Mouse (Mus musculus): ENCODE results near the gene Mycl. TPM values are rescaled to one million over a fixed set of nuclear protein-coding genes. Genes with fewer than 3 reads are reported as not detected.

The Mycl gene
- total RNA-seq, 2 experiments from 2014 or later = 7.3 to 9.9 TPM

DNA sequence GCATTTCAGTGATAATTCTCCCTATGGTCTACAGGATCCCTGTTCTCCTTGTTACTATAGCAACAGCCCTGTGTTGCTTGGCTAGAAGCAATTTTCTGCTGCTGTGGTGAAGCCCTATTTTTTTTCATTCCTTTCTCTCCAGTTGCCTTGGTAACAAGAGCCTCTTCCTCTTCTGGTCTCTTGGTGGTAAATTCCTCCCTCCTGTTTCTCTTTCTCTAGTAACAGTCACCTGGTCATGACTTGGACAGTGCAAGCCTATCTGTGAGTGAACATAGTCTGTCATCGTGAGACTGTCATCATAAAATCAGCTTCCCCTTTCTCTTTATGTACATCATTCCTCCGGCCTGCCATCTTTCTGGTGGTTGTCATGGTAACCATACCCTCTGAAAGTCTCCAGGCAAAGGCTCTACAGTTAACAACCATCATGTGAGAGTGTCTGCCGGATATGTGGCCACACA, 18.5 kb downstream of the Mycl start:
- peak; percentile 29 to 45 for DNase-seq (ENCODE audit: low spot score in 2 of 2)

DNA sequence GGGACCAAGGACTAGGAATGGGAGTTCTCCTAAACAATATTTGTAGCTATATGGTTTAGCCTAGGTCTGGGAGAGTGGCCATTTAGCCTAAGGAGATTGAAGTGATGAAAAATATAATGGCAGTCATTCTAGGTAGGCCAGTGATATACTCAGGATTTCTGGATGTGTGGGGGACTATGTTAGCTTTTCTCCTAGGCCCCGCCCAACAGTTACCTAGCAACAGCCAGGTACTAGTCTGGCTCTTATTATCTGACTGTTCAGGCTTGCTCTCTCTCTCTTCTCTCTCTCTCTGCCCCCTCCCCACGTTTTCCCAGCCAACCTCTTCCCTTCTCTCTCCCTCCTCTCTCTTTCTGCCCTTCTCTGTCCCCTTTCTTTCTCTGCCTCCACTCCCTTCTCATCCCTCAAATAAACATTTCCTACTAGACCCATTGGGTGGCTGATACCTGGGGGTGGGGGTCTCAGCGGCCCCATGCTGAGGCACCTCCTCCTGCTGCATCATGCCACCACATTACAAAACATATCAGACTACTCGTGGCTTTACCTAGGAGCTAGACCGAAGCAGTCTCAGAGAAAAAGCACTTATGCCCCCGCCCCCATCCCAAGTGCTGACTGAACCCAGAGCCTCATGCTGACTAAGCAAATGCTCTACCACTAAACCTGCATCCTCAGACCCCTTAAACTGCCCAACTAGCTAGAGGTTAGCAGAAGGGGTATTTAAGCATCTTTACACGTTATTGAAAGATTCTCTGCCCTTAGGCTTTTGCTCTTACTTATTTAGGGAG, 19.2 kb downstream of the Mycl start:
- no peak for DNase-seq (ENCODE audit: low spot score in 2 of 2)

DNA sequence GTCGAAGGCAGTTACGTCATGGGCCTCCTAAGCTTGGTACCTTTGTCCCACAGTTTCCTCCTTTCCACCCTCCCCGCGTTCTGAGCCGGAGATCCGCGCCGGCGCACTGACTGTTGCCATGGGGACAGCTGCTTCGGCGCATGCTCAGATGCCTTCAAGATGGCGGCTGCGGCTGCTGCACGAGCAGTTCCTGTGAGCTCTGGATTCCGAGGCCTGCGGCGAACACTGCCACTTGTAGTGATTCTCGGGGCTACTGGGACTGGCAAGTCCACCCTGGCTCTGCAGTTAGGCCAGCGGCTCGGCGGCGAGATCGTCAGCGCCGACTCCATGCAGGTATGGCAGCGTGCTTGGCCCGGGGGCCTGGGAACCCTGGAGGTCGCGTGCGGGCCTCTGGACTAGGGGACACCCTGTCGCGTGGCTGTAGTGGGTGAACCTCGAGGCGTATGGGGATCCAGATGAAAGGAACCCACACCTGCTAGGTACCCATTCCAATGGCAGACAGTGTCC, 21.1 kb downstream of the Mycl start, which contains the start of gene Trit1:
Gene Trit1 (plus strand): TSS at position 147 of the 507 bp plus-strand sequence.
- peak; percentile 96 for DNase-seq (ENCODE audit: low spot score in 2 of 2)

DNA sequence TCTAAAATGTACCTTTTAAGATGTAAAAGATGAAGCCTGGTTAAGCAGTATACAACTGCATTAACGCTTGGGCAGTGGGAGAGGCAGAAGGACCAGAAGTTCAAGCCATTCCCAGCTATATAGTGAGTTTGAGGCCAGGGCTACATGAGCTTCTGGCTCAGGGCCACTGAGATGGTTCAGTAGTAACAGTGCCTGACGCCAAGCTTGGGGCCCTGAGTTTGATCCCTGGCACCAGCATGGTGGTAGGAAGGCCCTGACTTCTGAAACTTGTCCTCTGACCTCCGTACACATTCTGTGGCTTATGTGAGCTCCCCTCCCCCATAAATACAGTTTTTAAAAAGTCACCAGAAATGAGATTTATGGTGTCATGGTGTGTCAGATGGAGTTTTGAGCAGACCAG, 26.1 kb downstream of the Mycl start:
- no peak for DNase-seq (ENCODE audit: low spot score in 2 of 2)

DNA sequence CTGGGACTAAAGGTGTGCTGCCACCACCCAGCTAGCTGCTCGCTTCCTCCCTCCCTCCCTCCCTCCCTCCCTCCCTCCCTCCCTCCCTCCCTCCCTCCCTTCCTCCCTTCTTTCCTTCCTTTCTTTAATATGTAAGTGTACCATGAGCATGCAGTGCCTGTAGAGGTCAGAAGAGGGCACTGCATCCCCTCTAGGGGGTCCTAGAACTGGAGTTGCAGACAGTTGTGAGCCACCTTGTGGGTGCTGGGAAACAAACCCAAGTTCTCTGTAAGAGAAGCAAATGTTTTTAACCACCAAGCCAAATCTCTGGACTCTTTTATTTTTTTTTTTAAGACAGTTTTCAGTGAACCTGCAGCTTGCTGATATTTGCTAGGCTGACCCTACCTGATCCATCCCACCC, 27.4 kb downstream of the Mycl start:
- DNase-seq (ENCODE audit: low spot score in 2 of 2) = no peak

DNA sequence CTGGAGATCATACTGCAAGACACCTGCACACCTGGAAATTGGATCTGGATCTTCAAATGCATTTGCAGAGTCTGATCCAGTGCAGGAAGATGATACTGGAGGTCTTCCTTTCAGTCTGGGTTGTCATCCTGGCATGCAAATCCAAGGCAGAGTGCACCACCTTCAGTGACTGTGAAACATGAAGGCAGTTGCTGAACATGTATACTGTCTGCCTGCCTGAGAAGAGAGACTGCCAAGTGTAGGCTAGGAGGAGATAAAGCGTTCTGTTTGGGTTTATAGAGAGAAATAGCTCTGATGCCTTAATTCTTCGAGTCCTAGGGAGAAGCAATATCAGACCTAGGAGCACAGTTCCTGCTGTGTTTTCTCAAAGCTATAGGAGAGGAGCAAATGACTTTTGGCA, 30.0 kb downstream of the Mycl start:
- DNase-seq (ENCODE audit: low spot score in 2 of 2) = no peak

DNA sequence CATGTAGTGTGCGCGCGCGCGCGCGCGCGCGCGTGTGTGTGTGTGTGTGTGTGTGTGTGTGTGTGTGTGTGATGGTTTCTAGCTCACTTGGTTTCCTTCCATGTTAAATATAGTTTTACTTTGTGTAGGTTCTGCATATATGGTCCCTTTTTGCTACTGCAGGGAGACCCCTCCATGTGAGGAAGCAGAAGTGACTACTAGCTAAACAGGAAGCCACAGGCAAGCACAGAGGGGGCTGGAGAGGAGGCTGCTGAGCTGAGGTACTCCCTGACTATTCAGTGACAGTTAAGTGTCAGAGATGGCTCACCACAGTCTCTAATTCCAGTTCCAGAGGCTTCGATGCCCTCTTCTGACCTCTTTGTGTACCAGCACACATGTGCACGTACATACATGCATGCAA, 30.7 kb downstream of the Mycl start:
- no peak for DNase-seq (ENCODE audit: low spot score in 2 of 2)

DNA sequence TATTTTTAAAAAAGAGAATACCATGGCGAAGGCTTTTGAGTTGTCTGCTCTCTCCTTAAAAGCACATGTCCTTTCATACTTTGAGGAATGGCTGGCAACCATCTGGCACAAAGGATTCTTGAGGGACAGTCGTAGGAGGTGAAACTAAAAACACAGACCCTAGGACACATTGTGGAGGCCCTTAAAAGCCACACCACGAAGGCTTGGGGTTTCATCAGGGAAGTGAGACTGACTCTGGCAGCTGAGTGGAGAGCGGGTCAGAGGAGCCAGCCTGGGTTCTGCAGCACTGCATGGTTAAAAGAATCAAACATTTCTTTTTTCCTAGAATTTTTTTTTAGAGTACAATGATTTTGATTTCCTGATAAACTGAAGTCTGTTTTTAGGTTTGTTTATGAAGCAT, 31.1 kb downstream of the Mycl start:
- DNase-seq (ENCODE audit: low spot score in 2 of 2) = no peak

DNA sequence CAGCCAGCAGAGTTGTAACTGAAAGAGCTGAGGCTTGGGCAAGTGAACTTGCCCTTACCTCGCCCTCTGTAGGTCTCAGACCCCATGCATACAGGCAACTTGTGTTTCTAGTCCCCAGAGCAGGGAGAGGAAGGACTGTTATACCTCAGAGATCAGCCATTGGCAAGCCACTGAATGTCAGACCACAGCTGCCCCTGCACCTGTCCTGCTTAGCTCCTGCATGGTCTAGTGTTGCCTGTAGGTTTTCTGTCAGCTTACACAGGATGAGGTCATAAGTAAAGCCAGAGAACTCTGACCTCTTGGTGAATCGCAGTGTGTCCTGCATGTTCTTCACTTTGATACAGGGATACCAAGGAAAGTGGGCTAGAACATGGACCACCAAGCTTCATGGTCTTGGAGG, 39.4 kb downstream of the Mycl start:
- no peak for DNase-seq (ENCODE audit: low spot score in 2 of 2)

DNA sequence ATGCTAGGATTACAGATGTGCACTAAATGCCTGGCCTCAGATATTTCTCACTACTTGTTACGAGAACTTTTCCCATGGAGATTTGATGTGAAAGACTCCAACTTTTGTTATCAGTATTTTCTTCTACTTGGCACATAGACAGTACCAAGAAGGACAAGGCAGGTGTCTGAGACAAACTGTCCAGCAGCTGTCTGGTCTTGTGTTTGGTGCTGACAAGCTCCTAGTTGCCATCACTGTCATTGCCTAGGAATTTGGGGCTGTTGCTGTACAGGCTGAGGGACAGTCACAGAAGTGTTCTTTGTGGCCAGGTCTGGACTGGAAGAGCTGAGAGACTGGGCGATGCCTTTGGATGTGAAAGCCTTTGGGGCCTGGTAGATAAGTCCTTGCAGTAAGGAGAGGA, 40.2 kb downstream of the Mycl start:
- no peak for DNase-seq (ENCODE audit: low spot score in 2 of 2)

DNA sequence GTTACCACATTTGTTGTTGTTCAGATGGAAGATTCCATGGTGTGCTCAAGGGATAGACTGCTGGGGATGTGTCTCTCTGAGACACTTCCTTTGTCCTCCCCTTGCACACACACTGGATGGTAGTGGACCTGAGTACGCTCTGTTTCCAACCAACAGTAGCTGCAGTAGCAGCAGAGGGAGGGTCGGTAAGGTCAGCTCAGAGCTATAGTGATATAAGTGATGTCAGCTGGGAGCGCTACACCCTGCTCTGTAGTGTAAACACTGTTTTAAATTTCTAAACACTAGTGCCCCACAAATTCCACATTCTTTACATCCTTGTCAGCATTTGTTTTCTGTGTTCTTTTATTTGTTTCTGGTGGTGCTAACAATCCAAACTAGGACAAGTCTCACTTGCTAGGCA, 41.3 kb downstream of the Mycl start:
- no peak for DNase-seq (ENCODE audit: low spot score in 2 of 2)

DNA sequence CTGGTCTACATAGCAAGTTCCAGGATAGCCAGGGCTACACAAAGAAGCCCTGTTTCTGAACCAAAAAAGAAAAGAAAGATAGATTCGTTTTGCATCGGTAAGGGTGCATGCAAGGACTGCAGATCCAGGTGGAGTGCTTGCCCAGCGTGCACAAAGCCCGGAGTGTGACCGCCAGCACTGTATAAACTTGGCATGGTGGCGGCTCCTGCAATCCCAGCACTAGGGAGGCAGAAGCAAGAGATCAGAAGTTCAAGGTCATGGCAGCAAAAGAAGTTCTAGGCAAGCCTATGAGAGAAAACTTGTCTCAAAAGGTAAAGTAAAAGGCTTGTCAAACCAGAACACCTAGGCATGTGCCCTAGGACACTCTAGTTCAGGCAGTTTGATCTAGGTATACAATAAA, 45.7 kb downstream of the Mycl start:
- DNase-seq (ENCODE audit: low spot score in 2 of 2) = no peak

DNA sequence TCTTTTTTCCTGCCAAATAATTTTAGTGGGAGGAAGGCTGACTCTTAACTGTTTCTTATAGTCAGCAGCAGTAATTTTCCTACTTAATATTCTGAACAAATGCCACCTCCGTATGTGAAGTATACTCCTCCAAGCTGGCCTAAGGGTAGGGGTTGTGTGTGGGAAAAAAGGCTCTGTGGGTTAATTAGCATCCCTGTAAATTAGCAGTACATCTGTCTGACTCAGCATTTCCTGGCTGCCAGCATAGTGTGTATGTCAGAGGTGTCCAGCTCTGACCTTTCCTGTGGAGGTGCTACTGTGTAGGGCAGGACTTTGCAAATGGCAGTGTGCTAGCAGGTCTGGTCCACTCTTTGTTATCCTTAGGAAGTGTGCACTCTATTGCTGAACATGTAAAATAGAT, 48.4 kb downstream of the Mycl start:
- no peak for DNase-seq (ENCODE audit: low spot score in 2 of 2)

DNA sequence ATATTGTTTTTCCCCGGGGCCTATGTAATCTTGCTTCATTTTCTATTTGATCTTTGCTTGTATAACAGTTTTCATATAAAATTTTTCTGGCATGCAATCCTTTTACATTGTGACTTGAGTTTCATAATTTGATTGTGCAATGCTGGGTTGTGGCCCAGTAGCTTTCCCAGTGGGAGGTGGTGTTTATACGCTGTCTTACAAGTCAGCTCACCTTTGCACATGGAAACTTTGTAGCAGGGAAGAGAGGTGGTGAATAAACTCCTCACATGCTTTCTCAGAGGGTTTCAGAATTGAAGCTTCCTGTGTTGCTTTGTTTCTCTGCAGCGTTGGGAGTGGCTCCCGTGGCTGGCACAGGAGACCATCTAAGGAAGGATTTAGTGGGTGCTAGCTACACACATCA, 49.4 kb downstream of the Mycl start:
- DNase-seq (ENCODE audit: low spot score in 2 of 2) = no peak

DNA sequence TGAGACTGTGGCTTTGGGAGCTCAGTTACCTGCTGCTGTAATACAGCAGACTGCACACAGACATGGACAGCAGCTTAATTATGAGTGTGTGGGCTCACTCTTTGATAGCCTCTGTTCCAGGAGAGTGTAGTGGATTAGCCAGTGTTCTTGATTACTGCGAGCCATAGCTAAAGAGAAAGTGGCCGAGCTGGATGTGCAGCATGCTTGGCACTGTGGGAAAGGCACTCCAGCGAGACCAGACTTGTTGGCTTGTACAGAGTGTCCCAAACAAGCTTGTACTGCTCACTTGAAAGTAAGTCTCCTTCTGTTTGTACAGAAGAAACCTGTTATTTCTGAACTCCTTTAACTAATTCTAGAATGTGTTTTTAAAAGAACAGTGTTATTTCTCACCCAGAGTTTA, 50.8 kb downstream of the Mycl start:
- no peak for DNase-seq (ENCODE audit: low spot score in 2 of 2)

DNA sequence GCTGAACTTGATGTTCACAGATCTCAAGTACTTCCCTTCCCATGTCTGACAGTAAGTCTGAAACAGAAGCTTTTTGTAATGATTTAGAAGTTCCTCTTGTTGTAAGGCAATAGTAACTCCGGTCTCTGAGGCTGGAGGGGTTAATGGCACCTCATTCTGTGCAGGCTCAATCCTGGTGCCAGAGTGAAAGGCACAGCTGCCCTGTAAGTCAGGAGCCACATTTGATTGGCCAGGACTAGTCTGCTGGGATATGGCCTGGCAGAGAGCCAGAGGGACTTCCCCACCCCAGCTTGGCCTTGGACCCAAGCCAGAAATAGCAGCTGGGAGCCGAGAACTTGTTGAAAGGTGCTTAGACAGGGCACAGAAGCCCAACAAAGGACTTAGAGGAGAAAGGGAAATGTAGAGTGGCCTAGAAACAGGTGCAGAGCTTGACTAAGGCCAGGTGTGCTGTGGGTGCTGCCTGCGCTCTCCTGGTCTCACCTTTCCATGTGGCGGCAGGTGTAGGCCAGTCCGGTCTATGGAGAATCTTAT, 55.3 kb downstream of the Mycl start:
- peak; percentile 33 to 52 for DNase-seq (ENCODE audit: low spot score in 2 of 2)

Other genes starting within 250 kb of the Mycl start
- gene Ppt1, start 159.4 kb upstream of the Mycl start, total RNA-seq (2021) = 100 to 1,000 TPM; 105 to 111 TPM
- 100 to 1,000 TPM; 273 to 281 TPM for gene Cap1, start 109.6 kb upstream of the Mycl start, total RNA-seq (2021)
- 10 to 100 TPM; 19.2 to 21.4 TPM for gene Mfsd2a, start 34.5 kb upstream of the Mycl start, total RNA-seq (2021)
- 10 to 100 TPM; 18.0 to 18.2 TPM for gene Trit1, start 20.9 kb downstream of the Mycl start, total RNA-seq (2021)
- gene Bmp8b, start 109.5 kb downstream of the Mycl start, total RNA-seq (2021) = under 1 TPM in 1 of 2 experiments, not detected in 1; 0.23 TPM
- gene Oxct2b, start 120.6 kb downstream of the Mycl start, total RNA-seq (2021) = not detected
- gene Ppie, start 144.3 kb downstream of the Mycl start, total RNA-seq (2021) = 10 to 100 TPM; 22.0 to 23.4 TPM
- 100 to 1,000 TPM; 525 to 560 TPM for gene Hpcal4, start 187.6 kb downstream of the Mycl start, total RNA-seq (2021)
- gene Nt5c1a, start 205.9 kb downstream of the Mycl start, total RNA-seq (2021) = 10 to 100 TPM; 10.5 to 13.4 TPM
- 1 to 10 TPM; 3.5 to 3.9 TPM for gene Heyl, start 237.9 kb downstream of the Mycl start, total RNA-seq (2021)